Mouse (Mus musculus): ENCODE results near the gene Nat8f1. TPM values are rescaled to one million over a fixed set of nuclear protein-coding genes. Genes with fewer than 3 reads are reported as not detected.
A peak's percentile ranks its signal among the peaks of the same experiment; 100 is the strongest.
"Not testable (repeated sequence)": the region's sequence is repeated elsewhere in the genome, so short reads cannot be mapped to it uniquely, and the experiment has no call there.

Gene Nat8f1
- polyA plus RNA-seq, 1 experiment from 2014 or later, result 6.8 TPM

- Histone ChIP-seq H3K4me1 (replicated peaks; ENCODE audit: control insufficient read depth, insufficient read depth, low read length) (peaks cover 5% of the 10 kb centered on the region), H3K9me3 (ENCODE audit: control insufficient read depth, low read length) (no peaks in the 10 kb centered on the region), H3K9ac (ENCODE audit: low read depth, low read length) (no peak overlapping the region), H3K36me3 (ENCODE audit: control insufficient read depth, insufficient read depth, low read length) (peaks cover under 1% of the 10 kb centered on the region; the same call in 1 of the 2 replicates), H3K27me3 (replicated peaks; ENCODE audit: control insufficient read depth, insufficient read depth, low read length) (no peaks in the 10 kb centered on the region), H3K4me2 (no peak overlapping the region), H3K4me3 (ENCODE audit: low read depth, low read length) (no peak overlapping the region), H3K27ac (ENCODE audit: low read depth, low read length) (no peak overlapping the region)
- DNase-seq (ENCODE audit: low spot score) (no peak), ATAC-seq (replicated peaks; ENCODE audit: low FRiP score) (no peak)
- WGBS, result 63% methylated on average over 3 of the region's 3 CpGs
These were observed 20.2 kb upstream of the Nat8f1 start for GRCm38 (mm10) chr6:85935646-85936045.

- Histone ChIP-seq H3K9me3 (ENCODE audit: control insufficient read depth, low read length) (no peaks in the 10 kb centered on the region), H3K27ac (ENCODE audit: low read depth, low read length) (no peak overlapping the region), H3K36me3 (ENCODE audit: control insufficient read depth, insufficient read depth, low read length) (peaks cover 6% of the 10 kb centered on the region; the same call in 1 of the 2 replicates), H3K4me3 (ENCODE audit: low read depth, low read length) (no peak overlapping the region), H3K27me3 (replicated peaks; ENCODE audit: control insufficient read depth, insufficient read depth, low read length) (no peaks in the 10 kb centered on the region), H3K4me2 (no peak overlapping the region), H3K4me1 (replicated peaks; ENCODE audit: control insufficient read depth, insufficient read depth, low read length) (peaks cover 5% of the 10 kb centered on the region), H3K9ac (ENCODE audit: low read depth, low read length) (no peak overlapping the region)
- 80% methylated on average over 8 of the region's 8 CpGs for WGBS
- ATAC-seq (replicated peaks; ENCODE audit: low FRiP score) (no peak), DNase-seq (ENCODE audit: low spot score) (no peak)
These were observed 18.6 kb upstream of the Nat8f1 start for GRCm38 (mm10) chr6:85934047-85934446.

- Histone ChIP-seq H3K4me3 (ENCODE audit: low read depth, low read length) (no peak overlapping the region), H3K4me1 (replicated peaks; ENCODE audit: control insufficient read depth, insufficient read depth, low read length) (no peaks in the 10 kb centered on the region), H3K9me3 (ENCODE audit: control insufficient read depth, low read length) (no peaks in the 10 kb centered on the region), H3K36me3 (ENCODE audit: control insufficient read depth, insufficient read depth, low read length) (peaks cover 29% of the 10 kb centered on the region), H3K9ac (ENCODE audit: low read depth, low read length) (no peak overlapping the region), H3K27ac (ENCODE audit: low read depth, low read length) (no peak overlapping the region), H3K27me3 (replicated peaks; ENCODE audit: control insufficient read depth, insufficient read depth, low read length) (no peaks in the 10 kb centered on the region), H3K4me2 (no peak overlapping the region)
- no peak for ATAC-seq (replicated peaks; ENCODE audit: low FRiP score)
- no peak for DNase-seq (ENCODE audit: low spot score)
- 70% methylated on average over 1 of the region's 1 CpGs for WGBS
These were observed 13.8 kb upstream of the Nat8f1 start for GRCm38 (mm10) chr6:85929312-85929711.

GRCm38 (mm10) chr6:85927476-85928464 is 12.3 kb upstream of the Nat8f1 start:
- no peak overlapping the region for H3K27ac ChIP-seq (ENCODE audit: low read depth, low read length)
- no peak overlapping the region for H3K4me2 ChIP-seq
- WGBS, result 89% methylated on average over 9 of the region's 9 CpGs
- H3K9me3 ChIP-seq (ENCODE audit: control insufficient read depth, low read length), result no peaks in the 10 kb centered on the region
- ATAC-seq (replicated peaks; ENCODE audit: low FRiP score) (no peak), DNase-seq (ENCODE audit: low spot score) (no peak)
- no peaks in the 10 kb centered on the region for H3K4me1 ChIP-seq (replicated peaks; ENCODE audit: control insufficient read depth, insufficient read depth, low read length)
- no peaks in the 10 kb centered on the region for H3K27me3 ChIP-seq (replicated peaks; ENCODE audit: control insufficient read depth, insufficient read depth, low read length)
- no peak overlapping the region for H3K9ac ChIP-seq (ENCODE audit: low read depth, low read length)
- peaks cover 29% of the 10 kb centered on the region for H3K36me3 ChIP-seq (ENCODE audit: control insufficient read depth, insufficient read depth, low read length)
- no peak overlapping the region for H3K4me3 ChIP-seq (ENCODE audit: low read depth, low read length)

GRCm38 (mm10) chr6:85926709-85927108 is 11.2 kb upstream of the Nat8f1 start:
- ATAC-seq (replicated peaks; ENCODE audit: low FRiP score), result no peak
- peaks cover 29% of the 10 kb centered on the region for H3K36me3 ChIP-seq (ENCODE audit: control insufficient read depth, insufficient read depth, low read length)
- H3K27ac ChIP-seq (ENCODE audit: low read depth, low read length), result no peak overlapping the region
- DNase-seq (ENCODE audit: low spot score), result no peak
- H3K27me3 ChIP-seq (replicated peaks; ENCODE audit: control insufficient read depth, insufficient read depth, low read length), result no peaks in the 10 kb centered on the region
- H3K9me3 ChIP-seq (ENCODE audit: control insufficient read depth, low read length), result no peaks in the 10 kb centered on the region
- WGBS, result 85% methylated on average over 1 of the region's 1 CpGs
- H3K9ac ChIP-seq (ENCODE audit: low read depth, low read length), result no peak overlapping the region
- H3K4me2 ChIP-seq, result no peak overlapping the region
- H3K4me1 ChIP-seq (replicated peaks; ENCODE audit: control insufficient read depth, insufficient read depth, low read length), result no peaks in the 10 kb centered on the region
- H3K4me3 ChIP-seq (ENCODE audit: low read depth, low read length), result no peak overlapping the region

- Histone ChIP-seq H3K9ac (ENCODE audit: low read depth, low read length) (no peak overlapping the region), H3K27ac (ENCODE audit: low read depth, low read length) (no peak overlapping the region), H3K36me3 (ENCODE audit: control insufficient read depth, insufficient read depth, low read length) (peaks cover 23% of the 10 kb centered on the region), H3K9me3 (ENCODE audit: control insufficient read depth, low read length) (no peaks in the 10 kb centered on the region), H3K4me2 (no peak overlapping the region), H3K4me1 (replicated peaks; ENCODE audit: control insufficient read depth, insufficient read depth, low read length) (no peaks in the 10 kb centered on the region), H3K4me3 (ENCODE audit: low read depth, low read length) (no peak overlapping the region), H3K27me3 (replicated peaks; ENCODE audit: control insufficient read depth, insufficient read depth, low read length) (no peaks in the 10 kb centered on the region)
- DNase-seq (ENCODE audit: low spot score) (no peak), ATAC-seq (replicated peaks; ENCODE audit: low FRiP score) (no peak)
- 86% methylated on average over 1 of the region's 1 CpGs for WGBS
These were observed 8.2 kb upstream of the Nat8f1 start for GRCm38 (mm10) chr6:85923643-85924042.

- no peak overlapping the region for H3K4me3 ChIP-seq (ENCODE audit: low read depth, low read length)
- DNase-seq (ENCODE audit: low spot score) (no peak), ATAC-seq (replicated peaks; ENCODE audit: low FRiP score) (no peak)
- H3K9me3 ChIP-seq (ENCODE audit: control insufficient read depth, low read length), result no peaks in the 10 kb centered on the region
- peaks cover 7% of the 10 kb centered on the region; the same call in 1 of the 2 replicates for H3K4me1 ChIP-seq (replicated peaks; ENCODE audit: control insufficient read depth, insufficient read depth, low read length)
- H3K9ac ChIP-seq (ENCODE audit: low read depth, low read length), result no peak overlapping the region
- 94% methylated on average over 4 of the region's 4 CpGs for WGBS
- H3K27me3 ChIP-seq (replicated peaks; ENCODE audit: control insufficient read depth, insufficient read depth, low read length), result no peaks in the 10 kb centered on the region
- H3K36me3 ChIP-seq (ENCODE audit: control insufficient read depth, insufficient read depth, low read length), result no peaks in the 10 kb centered on the region
- no peak overlapping the region for H3K27ac ChIP-seq (ENCODE audit: low read depth, low read length)
- H3K4me2 ChIP-seq, result no peak overlapping the region
These were observed 3.9 kb upstream of the Nat8f1 start for GRCm38 (mm10) chr6:85919401-85919800.

GRCm38 (mm10) chr6:85918341-85918740 is 2.9 kb upstream of the Nat8f1 start:
- not testable (repeated sequence) for H3K27me3 ChIP-seq (replicated peaks; ENCODE audit: control insufficient read depth, insufficient read depth, low read length); H3K9me3 ChIP-seq (ENCODE audit: control insufficient read depth, low read length); H3K4me1 ChIP-seq (replicated peaks; ENCODE audit: control insufficient read depth, insufficient read depth, low read length); H3K4me2 ChIP-seq; H3K4me3 ChIP-seq (ENCODE audit: low read depth, low read length); DNase-seq (ENCODE audit: low spot score); ATAC-seq (replicated peaks; ENCODE audit: low FRiP score); H3K9ac ChIP-seq (ENCODE audit: low read depth, low read length); H3K27ac ChIP-seq (ENCODE audit: low read depth, low read length); H3K36me3 ChIP-seq (ENCODE audit: control insufficient read depth, insufficient read depth, low read length)
- WGBS, result 93% methylated on average over 3 of the region's 3 CpGs

- H3K9me3 ChIP-seq (ENCODE audit: control insufficient read depth, low read length), result no peaks in the 10 kb centered on the region
- 74% methylated on average over 6 of the region's 6 CpGs for WGBS
- H3K4me1 ChIP-seq (replicated peaks; ENCODE audit: control insufficient read depth, insufficient read depth, low read length), result peaks cover 7% of the 10 kb centered on the region; the same call in 1 of the 2 replicates
- peak overlapping the region; percentile 66 for H3K4me2 ChIP-seq
- ATAC-seq (replicated peaks; ENCODE audit: low FRiP score) (no peak; the same call in 1 of the 2 replicates), DNase-seq (ENCODE audit: low spot score) (no peak)
- H3K9ac ChIP-seq (ENCODE audit: low read depth, low read length), result peak overlapping the region; percentile 83
- peak overlapping the region; percentile 59 for H3K4me3 ChIP-seq (ENCODE audit: low read depth, low read length)
- H3K27ac ChIP-seq (ENCODE audit: low read depth, low read length), result 0 out of 2 replicates have a peak overlapping the region, but pooled peaks have one; percentile 79
- no peaks in the 10 kb centered on the region for H3K27me3 ChIP-seq (replicated peaks; ENCODE audit: control insufficient read depth, insufficient read depth, low read length)
- H3K36me3 ChIP-seq (ENCODE audit: control insufficient read depth, insufficient read depth, low read length), result no peaks in the 10 kb centered on the region
These were observed 1.1 kb upstream of the Nat8f1 start for GRCm38 (mm10) chr6:85916596-85916995.

Measured in liver, embryonic 11.5 days (tissue).